Mouse (Mus musculus) ovary, postnatal 10 days (tissue): ENCODE measurements around the gene Ssbp2.

Experiments used
- DNase-seq: peaks from one replicate; pipeline ENCODE4 v3.0.0; 2022; ENCODE audit warnings: low spot score

Ssbp2 gene

GRCm38 (mm10) chr13:91529821-91530220, 69.7 kb downstream of the Ssbp2 start:
- DNase-seq: no peak

- DNase-seq: no peak
These were observed 76.6 kb downstream of the Ssbp2 start for GRCm38 (mm10) chr13:91536711-91537110.

- no peak for DNase-seq
These were observed 80.3 kb downstream of the Ssbp2 start for GRCm38 (mm10) chr13:91540145-91541068.

GRCm38 (mm10) chr13:91541069-91541429, 81.0 kb downstream of the Ssbp2 start:
- no peak for DNase-seq

- DNase-seq: no peak
These were observed 83.5 kb downstream of the Ssbp2 start for GRCm38 (mm10) chr13:91543555-91543954.

GRCm38 (mm10) chr13:91564047-91564446, 104.0 kb downstream of the Ssbp2 start:
- DNase-seq: no peak

GRCm38 (mm10) chr13:91564755-91565154, 104.7 kb downstream of the Ssbp2 start:
- DNase-seq: no peak

GRCm38 (mm10) chr13:91581504-91581903, 121.4 kb downstream of the Ssbp2 start:
- no peak for DNase-seq

GRCm38 (mm10) chr13:91582212-91582611, 122.1 kb downstream of the Ssbp2 start:
- no peak for DNase-seq

- no peak for DNase-seq
These were observed 126.3 kb downstream of the Ssbp2 start for GRCm38 (mm10) chr13:91586368-91586767.

- no peak for DNase-seq
These were observed 128.4 kb downstream of the Ssbp2 start for GRCm38 (mm10) chr13:91588475-91588874.

GRCm38 (mm10) chr13:91591863-91592262, 131.8 kb downstream of the Ssbp2 start:
- no peak for DNase-seq

- no peak for DNase-seq
These were observed 135.2 kb downstream of the Ssbp2 start for GRCm38 (mm10) chr13:91595284-91595683.

GRCm38 (mm10) chr13:91599594-91599993, 139.5 kb downstream of the Ssbp2 start:
- DNase-seq: no peak

GRCm38 (mm10) chr13:91605043-91605840, 145.2 kb downstream of the Ssbp2 start:
- no peak for DNase-seq

GRCm38 (mm10) chr13:91610601-91611000, 150.5 kb downstream of the Ssbp2 start:
- no peak for DNase-seq

- no peak for DNase-seq
These were observed 151.8 kb downstream of the Ssbp2 start for GRCm38 (mm10) chr13:91611909-91612308.

GRCm38 (mm10) chr13:91612578-91612977, 152.5 kb downstream of the Ssbp2 start:
- DNase-seq: no peak

- DNase-seq: no peak
These were observed 156.0 kb downstream of the Ssbp2 start for GRCm38 (mm10) chr13:91616050-91616449.

GRCm38 (mm10) chr13:91616876-91617275, 156.8 kb downstream of the Ssbp2 start:
- DNase-seq: no peak

- no peak for DNase-seq
These were observed 159.3 kb downstream of the Ssbp2 start for GRCm38 (mm10) chr13:91619431-91619830.

- no peak for DNase-seq
These were observed 160.5 kb downstream of the Ssbp2 start for GRCm38 (mm10) chr13:91620541-91620940.

- DNase-seq: no peak
These were observed 171.3 kb downstream of the Ssbp2 start for GRCm38 (mm10) chr13:91631291-91631799.
